21 mouse cellular contexts compared by ENCODE assay signal in the genomic region with DNA sequence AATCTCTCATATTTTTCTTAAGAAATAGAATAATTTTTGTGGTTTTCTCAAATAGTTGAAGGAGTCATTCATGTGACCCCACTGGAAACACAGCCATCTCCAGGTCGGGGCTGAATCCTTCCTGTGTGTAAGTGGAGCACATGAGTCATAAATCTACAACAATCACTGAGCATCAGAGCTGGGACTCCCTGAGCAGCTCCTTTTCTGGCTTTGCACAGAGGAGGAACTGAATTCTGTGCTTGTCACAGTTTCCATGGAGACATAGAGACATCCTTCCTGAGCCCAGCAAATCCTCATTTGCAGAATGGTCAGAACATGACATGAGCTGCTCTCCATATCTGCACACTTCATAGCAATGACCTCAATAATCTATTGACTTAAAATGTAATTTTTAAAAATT.
A peak's percentile ranks its signal among the peaks of the same experiment; 100 is the strongest.
DNase-seq lines count a peak whose midpoint lies in the region; ATAC-seq lines count a peak whose summit lies in the region.
"Had no signal": no experiment of that assay in that cellular context is flagged by ENCODE, and none has a peak within 500 bp of the region (broad histone marks: within the 10 kb centered on the region; RNA-seq: fewer than 3 reads in every experiment).

No protein-coding gene starts in this region.

- no peaks in the 10 kb centered on the region for H3K4me1 ChIP-seq in forebrain, embryonic 14.5 days (ENCODE audit: control insufficient read depth, insufficient read depth, low read length)
- no peaks in the 10 kb centered on the region for H3K4me1 ChIP-seq in forebrain, embryonic 10.5 days
- H3K4me1 ChIP-seq: embryonic facial prominence, embryonic 10.5 days; heart, embryonic 15.5 days; liver, embryonic 13.5 days; neural tube, embryonic 15.5 days had no signal

- 56% methylated on average over 1 of the region's 1 CpGs for WGBS in forebrain, embryonic 14.5 days
- WGBS in forebrain, embryonic 10.5 days: 78% methylated on average over 1 of the region's 1 CpGs

- no peaks in the 10 kb centered on the region for H3K9me3 ChIP-seq in forebrain, embryonic 14.5 days (replicated peaks; ENCODE audit: control insufficient read depth, low read length)
- H3K9me3 ChIP-seq in forebrain, embryonic 10.5 days: no peaks in the 10 kb centered on the region
- H3K9me3 ChIP-seq: embryonic facial prominence, embryonic 10.5 days; heart, embryonic 15.5 days; liver, embryonic 13.5 days; neural tube, embryonic 15.5 days had no signal

- no peak overlapping the region for H3K9ac ChIP-seq in forebrain, embryonic 14.5 days (ENCODE audit: low read length)
- H3K9ac ChIP-seq: heart, embryonic 15.5 days; liver, embryonic 13.5 days; neural tube, embryonic 15.5 days had no signal

- no peaks in the 10 kb centered on the region for H3K27me3 ChIP-seq in forebrain, embryonic 14.5 days (replicated peaks; ENCODE audit: control insufficient read depth, insufficient read depth, low read length)
- no peaks in the 10 kb centered on the region for H3K27me3 ChIP-seq in forebrain, embryonic 10.5 days (ENCODE audit: poor library complexity, severe bottlenecking)
- H3K27me3 ChIP-seq: heart, embryonic 15.5 days; liver, embryonic 13.5 days; neural tube, embryonic 15.5 days had no signal

- H3K4me3 ChIP-seq in forebrain, embryonic 14.5 days (ENCODE audit: low read depth, low read length): no peak overlapping the region
- no peak overlapping the region for H3K4me3 ChIP-seq in forebrain, embryonic 10.5 days
- H3K4me3 ChIP-seq: embryonic facial prominence, embryonic 10.5 days; heart, embryonic 15.5 days; liver, embryonic 13.5 days; neural tube, embryonic 15.5 days had no signal

- H3K4me2 ChIP-seq in forebrain, embryonic 14.5 days (ENCODE audit: low read length): no peak overlapping the region
- H3K4me2 ChIP-seq: heart, embryonic 15.5 days; liver, embryonic 13.5 days; neural tube, embryonic 15.5 days had no signal

- H3K27ac ChIP-seq in forebrain, embryonic 14.5 days (ENCODE audit: low read depth, low read length): no peak overlapping the region
- H3K27ac ChIP-seq in forebrain, embryonic 10.5 days: no peak overlapping the region
- H3K27ac ChIP-seq: embryonic facial prominence, embryonic 10.5 days; heart, embryonic 15.5 days; liver, embryonic 13.5 days; neural tube, embryonic 15.5 days had no signal

- peak; percentile 15 for DNase-seq in forebrain, embryonic 14.5 days (ENCODE audit: low spot score)
- DNase-seq in forebrain, embryonic 10.5 days (ENCODE audit: extremely low spot score, low spot score): no peak
- DNase-seq in layer of hippocampus, adult 11-12 months (ENCODE audit: low spot score): peak; percentile 7
- no peak for DNase-seq in layer of hippocampus, adult 9-11 months
- peak; percentile 14 for DNase-seq in right cerebral cortex, adult 18-20 months
- no peak for DNase-seq in right cerebral cortex, postnatal 14 days
- no peak for DNase-seq in urinary bladder, postnatal 10 days (ENCODE audit: low spot score)
- DNase-seq: adrenal gland, postnatal 14 days; cerebellum, adult 11 months; cerebellum, postnatal 10 days; heart, postnatal 36 days; kidney, adult 18-20 months; kidney, postnatal 10 days; liver, embryonic 13.5 days; lung, adult 2 months; lung, postnatal 14 days; spleen, adult 18-20 months; thymus, postnatal 25 days had no signal

- ATAC-seq in forebrain, embryonic 14.5 days: no peak

- no peaks in the 10 kb centered on the region for H3K36me3 ChIP-seq in forebrain, embryonic 14.5 days (ENCODE audit: control insufficient read depth, insufficient read depth, low read length)
- no peaks in the 10 kb centered on the region for H3K36me3 ChIP-seq in forebrain, embryonic 10.5 days (replicated peaks)
- H3K36me3 ChIP-seq: embryonic facial prominence, embryonic 10.5 days; heart, embryonic 15.5 days; liver, embryonic 13.5 days; neural tube, embryonic 15.5 days had no signal

Comparison
In these comparisons a context has a peak if more than half of its experiments do, and no peak if none do; other contexts are left out.
1. DNase-seq: peak in forebrain, embryonic 14.5 days (single experiment), layer of hippocampus, adult 11-12 months (single experiment) and right cerebral cortex, adult 18-20 months (single experiment); none in forebrain, embryonic 10.5 days (single experiment), layer of hippocampus, adult 9-11 months (single experiment), right cerebral cortex, postnatal 14 days (single experiment) and urinary bladder, postnatal 10 days (single experiment).